Mouse (Mus musculus) midbrain, embryonic 10.5 days (tissue): ENCODE results near the gene Timmdc1. TPM values are rescaled to one million over a fixed set of nuclear protein-coding genes. Genes with fewer than 3 reads are reported as not detected.

Experiments used
- DNase-seq: peaks from one replicate; pipeline ENCODE4 v3.0.0-alpha.2; 2017; ENCODE audit warnings: low spot score
- H3K27ac ChIP-seq: fragments of 300-500 bp; sonication (generic); replicated peaks from 2 replicates; pipeline ENCODE4 v1.5.1; 2016; ENCODE audit warnings: mild to moderate bottlenecking
- H3K27me3 ChIP-seq: fragments of 300-500 bp; sonication (generic); 2 replicates; pipeline ENCODE4 v1.6.1; 2016; ENCODE audit warnings: low read depth, mild to moderate bottlenecking; ENCODE audit not compliant: poor library complexity, severe bottlenecking
- H3K36me3 ChIP-seq: fragments of 300-500 bp; sonication (generic); 2 replicates; pipeline ENCODE4 v1.6.1; 2016; ENCODE audit warnings: mild to moderate bottlenecking, moderate library complexity
- H3K4me1 ChIP-seq: fragments of 300-500 bp; sonication (generic); 2 replicates; pipeline ENCODE4 v1.6.1; 2016
- H3K4me3 ChIP-seq: fragments of 300-500 bp; sonication (generic); 2 replicates; pipeline ENCODE4 v1.5.1; 2016; ENCODE audit warnings: mild to moderate bottlenecking, moderate library complexity
- H3K9me3 ChIP-seq: fragments of 300-500 bp; sonication (generic); replicated peaks from 2 replicates; pipeline ENCODE4 v1.6.1; 2016; ENCODE audit warnings: mild to moderate bottlenecking
- WGBS: fragments of 180-500 bp; shearing (Covaris S2); methylation state at CpG from one replicate; pipeline ENCODE4 v1.1.7; 2016; 5-methylcytosine and 5-hydroxymethylcytosine counted together
- polyA plus RNA-seq: library from polyadenylated mRNA; unstranded; fragments of >200 nt; fragmentation: Nextera tagmentation; extraction: Ambion mirVana; gene quantifications from 2 replicates; pipeline ENCODE4 v1.2.1, GENCODE M21; 2016

Gene Timmdc1
- polyA plus RNA-seq, 1 experiment from 2014 or later = 35.4 TPM

- whole genome bisulfite sequencing = 35% methylated on average over 3 of the region's 3 CpGs
- no peak overlapping the region for H3K27ac ChIP-seq
- H3K36me3 ChIP-seq = no peaks in the 10 kb centered on the region
- H3K27me3 ChIP-seq = no peaks in the 10 kb centered on the region
- no peaks in the 10 kb centered on the region for H3K9me3 ChIP-seq
- no peak for DNase-seq
- no peaks in the 10 kb centered on the region for H3K4me1 ChIP-seq
- no peak overlapping the region for H3K4me3 ChIP-seq
Measured at GRCm38 (mm10) chr16:38468706-38469018, 53.8 kb downstream of the Timmdc1 start.

- no peak overlapping the region for H3K4me3 ChIP-seq
- no peak overlapping the region for H3K27ac ChIP-seq
- H3K9me3 ChIP-seq = no peaks in the 10 kb centered on the region
- no peaks in the 10 kb centered on the region for H3K4me1 ChIP-seq
- no peaks in the 10 kb centered on the region for H3K27me3 ChIP-seq
- WGBS = 84% methylated on average over 8 of the region's 8 CpGs
- DNase-seq = no peak
- H3K36me3 ChIP-seq = no peaks in the 10 kb centered on the region
Measured at GRCm38 (mm10) chr16:38467917-38468705, 54.4 kb downstream of the Timmdc1 start.

GRCm38 (mm10) chr16:38467091-38467916, 55.2 kb downstream of the Timmdc1 start:
- Histone ChIP-seq H3K4me3 (no peak overlapping the region), H3K4me1 (no peaks in the 10 kb centered on the region), H3K9me3 (no peaks in the 10 kb centered on the region), H3K27ac (no peak overlapping the region), H3K36me3 (no peaks in the 10 kb centered on the region), H3K27me3 (no peaks in the 10 kb centered on the region)
- DNase-seq = no peak
- 91% methylated on average over 13 of the region's 13 CpGs for WGBS

GRCm38 (mm10) chr16:38466089-38466488, 56.4 kb downstream of the Timmdc1 start:
- Histone ChIP-seq H3K4me1 (no peaks in the 10 kb centered on the region), H3K9me3 (no peaks in the 10 kb centered on the region), H3K27me3 (no peaks in the 10 kb centered on the region), H3K27ac (no peak overlapping the region), H3K36me3 (no peaks in the 10 kb centered on the region), H3K4me3 (no peak overlapping the region)
- WGBS = 83% methylated on average over 4 of the region's 4 CpGs
- DNase-seq = no peak

GRCm38 (mm10) chr16:38463305-38463704, 59.2 kb downstream of the Timmdc1 start:
- H3K36me3 ChIP-seq = no peaks in the 10 kb centered on the region
- H3K27ac ChIP-seq = no peak overlapping the region
- H3K9me3 ChIP-seq = no peaks in the 10 kb centered on the region
- H3K4me1 ChIP-seq = no peaks in the 10 kb centered on the region
- DNase-seq = no peak
- H3K4me3 ChIP-seq = no peak overlapping the region
- WGBS = 92% methylated on average over 5 of the region's 5 CpGs
- no peaks in the 10 kb centered on the region for H3K27me3 ChIP-seq

GRCm38 (mm10) chr16:38462161-38462560, 60.3 kb downstream of the Timmdc1 start:
- H3K27ac ChIP-seq = no peak overlapping the region
- H3K4me1 ChIP-seq = no peaks in the 10 kb centered on the region
- DNase-seq = no peak
- H3K9me3 ChIP-seq = no peaks in the 10 kb centered on the region
- no peaks in the 10 kb centered on the region for H3K36me3 ChIP-seq
- no peaks in the 10 kb centered on the region for H3K27me3 ChIP-seq
- no peak overlapping the region for H3K4me3 ChIP-seq
- WGBS = 89% methylated on average over 7 of the region's 7 CpGs

- Histone ChIP-seq H3K27me3 (no peaks in the 10 kb centered on the region), H3K4me1 (no peaks in the 10 kb centered on the region), H3K36me3 (no peaks in the 10 kb centered on the region), H3K9me3 (no peaks in the 10 kb centered on the region), H3K4me3 (no peak overlapping the region), H3K27ac (no peak overlapping the region)
- WGBS = 86% methylated on average over 8 of the region's 8 CpGs
- DNase-seq = no peak
Measured at GRCm38 (mm10) chr16:38461749-38462148, 60.7 kb downstream of the Timmdc1 start.

- Histone ChIP-seq H3K27me3 (no peaks in the 10 kb centered on the region), H3K27ac (no peak overlapping the region), H3K4me1 (no peaks in the 10 kb centered on the region), H3K4me3 (no peak overlapping the region), H3K36me3 (no peaks in the 10 kb centered on the region), H3K9me3 (no peaks in the 10 kb centered on the region)
- no peak for DNase-seq
- WGBS = 92% methylated on average over 4 of the region's 4 CpGs
Measured at GRCm38 (mm10) chr16:38459990-38460389, 62.5 kb downstream of the Timmdc1 start.

- Histone ChIP-seq H3K9me3 (no peaks in the 10 kb centered on the region), H3K4me1 (no peaks in the 10 kb centered on the region), H3K27me3 (no peaks in the 10 kb centered on the region), H3K4me3 (no peak overlapping the region), H3K36me3 (no peaks in the 10 kb centered on the region), H3K27ac (no peak overlapping the region)
- 72% methylated on average over 6 of the region's 6 CpGs for WGBS
- no peak for DNase-seq
Measured at GRCm38 (mm10) chr16:38458600-38459280, 63.7 kb downstream of the Timmdc1 start.

- H3K4me1 ChIP-seq = peaks cover 9% of the 10 kb centered on the region
- no peak overlapping the region for H3K27ac ChIP-seq
- 68% methylated on average over 11 of the region's 11 CpGs for WGBS
- H3K36me3 ChIP-seq = no peaks in the 10 kb centered on the region
- H3K4me3 ChIP-seq = no peak overlapping the region
- no peaks in the 10 kb centered on the region for H3K9me3 ChIP-seq
- DNase-seq = no peak
- no peaks in the 10 kb centered on the region for H3K27me3 ChIP-seq
Measured at GRCm38 (mm10) chr16:38456812-38457567, 65.5 kb downstream of the Timmdc1 start.

- Histone ChIP-seq H3K9me3 (no peaks in the 10 kb centered on the region), H3K36me3 (0 out of 2 replicates have a peak, but pooled peaks cover under 1% of the 10 kb centered on the region), H3K27me3 (no peaks in the 10 kb centered on the region), H3K4me3 (no peak within 1 kb of the TSS), H3K4me1 (peaks cover 20% of the 10 kb centered on the region), H3K27ac (no peak within 1 kb of the TSS)
- WGBS = 78% methylated on average over 17 of the region's 17 CpGs
- no peak for DNase-seq
Measured at GRCm38 (mm10) chr16:38455511-38456418, 66.7 kb downstream of the Timmdc1 start, which contains the start of gene Cd80. Gene Cd80 (plus strand): TSS chr16:38455561.
